Mouse (Mus musculus): Measurements from ENCODE around the gene Dglucy. TPM values are rescaled to one million over a fixed set of nuclear protein-coding genes. Genes with fewer than 3 reads are reported as not detected.

The Dglucy gene
- total RNA-seq, 1 experiment: 6.2 TPM

DNA sequence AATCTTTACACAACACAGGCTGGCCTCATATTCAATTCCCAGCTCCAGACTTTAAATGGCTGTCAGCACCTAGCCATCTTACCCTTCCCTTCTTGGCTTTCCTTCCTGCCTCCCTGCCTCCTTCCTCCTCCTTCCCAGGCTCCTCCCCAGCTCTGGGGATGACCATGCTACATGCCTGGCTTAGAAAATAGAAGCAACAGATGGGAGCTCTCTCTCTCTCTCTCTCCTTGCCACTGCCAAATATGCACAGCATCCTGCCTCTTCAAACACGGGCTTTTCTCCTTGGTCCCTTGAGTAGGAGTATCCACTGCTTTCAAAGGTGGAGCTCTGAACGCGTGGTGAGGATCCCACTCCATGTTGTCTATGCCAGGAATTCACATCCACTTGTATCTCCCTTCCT, 8.1 kb upstream of the Dglucy start:
- Histone ChIP-seq H3K36me3 (ENCODE audit: control insufficient read depth, insufficient read depth, low read length, poor library complexity, severe bottlenecking) (no peaks in the 10 kb centered on the region), H3K4me1 (ENCODE audit: control insufficient read depth in 2 of 2, insufficient read depth in 2 of 2, low read length in 2 of 2, poor library complexity in 1 of 2) (no peaks in the 10 kb centered on the region), H3K9ac (ENCODE audit: insufficient read depth, low read depth, low read length, poor library complexity, severe bottlenecking) (no peak overlapping the region), H3K9me3 (ENCODE audit: control insufficient read depth, insufficient read depth, low read depth, low read length) (no peaks in the 10 kb centered on the region), H3K27ac (ENCODE audit: insufficient read depth, low read depth, low read length, poor library complexity, severe bottlenecking) (no peak overlapping the region), H3K4me3 (ENCODE audit: insufficient read depth in 1 of 2, low read depth in 1 of 2, low read length in 2 of 2, poor library complexity in 1 of 2, severe bottlenecking in 1 of 2) (no peak overlapping the region)
- TF ChIP-seq MAFK (IDR thresholded peaks at IDR 0.05; ENCODE audit: insufficient read depth, low read depth, low read length) (no peak), CHD2 (IDR thresholded peaks at IDR 0.05; ENCODE audit: low read depth, low read length) (no peak), HCFC1 (IDR thresholded peaks at IDR 0.05; ENCODE audit: borderline replicate concordance, insufficient read depth, low read length) (no peak), ZNF384 (IDR thresholded peaks at IDR 0.05; ENCODE audit: low read depth, low read length) (no peak), ZC3H11A (IDR thresholded peaks at IDR 0.05; ENCODE audit: borderline replicate concordance, low read depth, low read length) (no peak)
- no peak for DNase-seq (ENCODE audit: low read depth, low spot score)
- in situ Hi-C loops (cut with MboI; ENCODE audit: low sequenced_read_pairs in 2 of 2, unreplicated experiment in 2 of 2): no loop called here

DNA sequence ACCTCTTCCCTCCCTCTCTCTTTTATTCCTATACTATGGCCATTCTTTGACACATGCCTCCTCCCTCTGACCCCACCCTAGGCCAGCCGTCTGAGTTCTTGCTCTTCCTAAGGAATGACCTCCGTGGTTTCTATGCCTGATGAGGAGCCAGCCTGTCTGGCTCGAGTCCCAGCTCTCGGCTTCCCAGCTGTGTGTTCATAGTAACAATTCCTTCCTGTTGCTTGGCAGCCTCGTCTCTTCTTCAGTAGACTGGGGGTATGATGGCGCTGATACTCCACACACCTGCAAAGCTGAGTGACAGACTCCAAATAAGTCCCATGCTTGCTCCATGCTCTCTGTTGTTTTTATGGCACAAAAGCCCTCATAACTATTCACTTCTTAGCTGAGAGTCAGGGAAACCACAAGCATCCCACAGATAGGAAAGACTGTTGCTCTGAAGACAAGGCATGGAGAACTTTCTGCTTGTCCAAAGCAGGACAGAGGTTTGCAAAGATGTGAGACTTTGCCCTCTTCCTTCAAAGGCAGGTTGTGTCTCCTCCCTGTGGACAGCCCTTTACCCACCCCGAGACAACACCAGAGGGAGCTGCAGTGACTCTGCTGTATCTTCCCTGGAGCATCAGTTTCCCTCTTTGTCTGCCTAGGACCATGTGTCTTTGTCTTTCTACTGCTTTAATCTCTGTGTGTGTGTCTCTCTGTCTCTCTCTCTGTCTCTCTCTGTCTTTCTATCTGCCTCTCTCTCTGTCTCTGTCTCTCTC, 6.5 kb upstream of the Dglucy start:
- Histone ChIP-seq H3K27ac (ENCODE audit: insufficient read depth, low read depth, low read length, poor library complexity, severe bottlenecking) (no peak overlapping the region), H3K36me3 (ENCODE audit: control insufficient read depth, insufficient read depth, low read length, poor library complexity, severe bottlenecking) (no peaks in the 10 kb centered on the region), H3K4me3 (ENCODE audit: insufficient read depth in 1 of 2, low read depth in 1 of 2, low read length in 2 of 2, poor library complexity in 1 of 2, severe bottlenecking in 1 of 2) (no peak overlapping the region), H3K9ac (ENCODE audit: insufficient read depth, low read depth, low read length, poor library complexity, severe bottlenecking) (no peak overlapping the region), H3K4me1 (ENCODE audit: control insufficient read depth in 2 of 2, insufficient read depth in 2 of 2, low read length in 2 of 2, poor library complexity in 1 of 2) (no peaks in the 10 kb centered on the region), H3K9me3 (ENCODE audit: control insufficient read depth, insufficient read depth, low read depth, low read length) (no peaks in the 10 kb centered on the region)
- TF ChIP-seq ZNF384 (IDR thresholded peaks at IDR 0.05; ENCODE audit: low read depth, low read length) (no peak), MAFK (IDR thresholded peaks at IDR 0.05; ENCODE audit: insufficient read depth, low read depth, low read length) (no peak), HCFC1 (IDR thresholded peaks at IDR 0.05; ENCODE audit: borderline replicate concordance, insufficient read depth, low read length) (no peak), ZC3H11A (IDR thresholded peaks at IDR 0.05; ENCODE audit: borderline replicate concordance, low read depth, low read length) (no peak), CHD2 (IDR thresholded peaks at IDR 0.05; ENCODE audit: low read depth, low read length) (no peak)
- in situ Hi-C loops (cut with MboI; ENCODE audit: low sequenced_read_pairs in 2 of 2, unreplicated experiment in 2 of 2): no loop called here
- no peak for DNase-seq (ENCODE audit: low read depth, low spot score)

DNA sequence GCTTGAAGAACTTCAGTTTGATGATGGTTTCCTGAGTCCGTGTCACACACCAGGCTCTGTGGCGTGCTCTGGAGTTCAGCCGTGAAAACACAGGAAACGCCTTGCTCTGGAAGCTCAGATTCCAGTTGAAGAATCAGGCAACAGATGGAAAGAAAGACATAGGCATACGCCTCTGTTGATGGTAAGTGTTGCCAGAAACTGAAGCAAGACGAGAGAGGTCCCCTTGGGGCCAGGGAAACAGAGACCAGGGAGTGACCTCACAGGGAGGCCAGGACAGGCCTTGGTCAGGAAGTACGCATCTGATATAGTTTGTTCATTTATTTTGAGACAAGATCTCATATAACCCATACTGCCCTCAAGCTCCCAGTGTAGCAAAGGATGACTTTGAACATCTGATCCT, 4.1 kb upstream of the Dglucy start:
- H3K4me1 ChIP-seq (ENCODE audit: control insufficient read depth in 2 of 2, insufficient read depth in 2 of 2, low read length in 2 of 2, poor library complexity in 1 of 2): peaks cover 0 to 10% of the 10 kb centered on the region in 2 experiments; a peak in 2 of 4 replicates
- in situ Hi-C loops (cut with MboI; ENCODE audit: low sequenced_read_pairs in 2 of 2, unreplicated experiment in 2 of 2): no loop called here
- no peaks in the 10 kb centered on the region for H3K36me3 ChIP-seq (ENCODE audit: control insufficient read depth, insufficient read depth, low read length, poor library complexity, severe bottlenecking)
- no peak overlapping the region for H3K27ac ChIP-seq (ENCODE audit: insufficient read depth, low read depth, low read length, poor library complexity, severe bottlenecking)
- H3K4me3 ChIP-seq (ENCODE audit: insufficient read depth in 1 of 2, low read depth in 1 of 2, low read length in 2 of 2, poor library complexity in 1 of 2, severe bottlenecking in 1 of 2): no peak overlapping the region
- no peaks in the 10 kb centered on the region for H3K9me3 ChIP-seq (ENCODE audit: control insufficient read depth, insufficient read depth, low read depth, low read length)
- DNase-seq (ENCODE audit: low read depth, low spot score): no peak
- no peak overlapping the region for H3K9ac ChIP-seq (ENCODE audit: insufficient read depth, low read depth, low read length, poor library complexity, severe bottlenecking)
- TF ChIP-seq CHD2 (IDR thresholded peaks at IDR 0.05; ENCODE audit: low read depth, low read length): no peak
- TF ChIP-seq HCFC1 (IDR thresholded peaks at IDR 0.05; ENCODE audit: borderline replicate concordance, insufficient read depth, low read length): no peak
- TF ChIP-seq ZC3H11A (IDR thresholded peaks at IDR 0.05; ENCODE audit: borderline replicate concordance, low read depth, low read length): no peak
- TF ChIP-seq ZNF384 (IDR thresholded peaks at IDR 0.05; ENCODE audit: low read depth, low read length): no peak
- TF ChIP-seq MAFK (IDR thresholded peaks at IDR 0.05; ENCODE audit: insufficient read depth, low read depth, low read length): no peak

GRCm38 (mm10) chr12:100775291-100775690, 3.6 kb upstream of the Dglucy start:
- in situ Hi-C loops (cut with MboI; ENCODE audit: low sequenced_read_pairs in 2 of 2, unreplicated experiment in 2 of 2): no loop called here
- no peak for TF ChIP-seq MAFK (IDR thresholded peaks at IDR 0.05; ENCODE audit: insufficient read depth, low read depth, low read length)
- TF ChIP-seq ZNF384 (IDR thresholded peaks at IDR 0.05; ENCODE audit: low read depth, low read length): no peak
- no peak for TF ChIP-seq CHD2 (IDR thresholded peaks at IDR 0.05; ENCODE audit: low read depth, low read length)
- TF ChIP-seq ZC3H11A (IDR thresholded peaks at IDR 0.05; ENCODE audit: borderline replicate concordance, low read depth, low read length): no peak
- TF ChIP-seq HCFC1 (IDR thresholded peaks at IDR 0.05; ENCODE audit: borderline replicate concordance, insufficient read depth, low read length): no peak
- H3K4me1 ChIP-seq (ENCODE audit: control insufficient read depth in 2 of 2, insufficient read depth in 2 of 2, low read length in 2 of 2, poor library complexity in 1 of 2): peaks cover 0 to 10% of the 10 kb centered on the region in 2 experiments; a peak in 2 of 4 replicates

More at GRCm38 (mm10) chr12:100775291-100775690, 3.6 kb upstream of the Dglucy start:
- Histone ChIP-seq H3K27ac (ENCODE audit: insufficient read depth, low read depth, low read length, poor library complexity, severe bottlenecking) (no peak overlapping the region), H3K9me3 (ENCODE audit: control insufficient read depth, insufficient read depth, low read depth, low read length) (no peaks in the 10 kb centered on the region), H3K36me3 (ENCODE audit: control insufficient read depth, insufficient read depth, low read length, poor library complexity, severe bottlenecking) (no peaks in the 10 kb centered on the region), H3K9ac (ENCODE audit: insufficient read depth, low read depth, low read length, poor library complexity, severe bottlenecking) (no peak overlapping the region), H3K4me3 (ENCODE audit: insufficient read depth in 1 of 2, low read depth in 1 of 2, low read length in 2 of 2, poor library complexity in 1 of 2, severe bottlenecking in 1 of 2) (no peak overlapping the region)
- DNase-seq (ENCODE audit: low read depth, low spot score): no peak
